Mouse (Mus musculus): ENCODE measurements around the gene Syt1. TPM values are rescaled to one million over a fixed set of nuclear protein-coding genes. Genes with fewer than 3 reads are reported as not detected.

Gene Syt1
- total RNA-seq, 1 experiment: 0.58 TPM

GRCm38 (mm10) chr10:108552544-108552943, 458.2 kb downstream of the Syt1 start:
- H3K36me3 ChIP-seq (ENCODE audit: control insufficient read depth, insufficient read depth, low read length, poor library complexity, severe bottlenecking): no peaks in the 10 kb centered on the region
- in situ Hi-C loops (cut with MboI; ENCODE audit: low sequenced_read_pairs in 2 of 2, unreplicated experiment in 2 of 2): no loop called here

GRCm38 (mm10) chr10:108545715-108546114, 465.1 kb downstream of the Syt1 start:
- H3K9me3 ChIP-seq (ENCODE audit: control insufficient read depth, insufficient read depth, low read depth, low read length): no peaks in the 10 kb centered on the region
- no peak for DNase-seq (ENCODE audit: low read depth, low spot score)
- TF ChIP-seq CHD2 (IDR thresholded peaks at IDR 0.05; ENCODE audit: low read depth, low read length): no peak
- no peak for TF ChIP-seq HCFC1 (IDR thresholded peaks at IDR 0.05; ENCODE audit: borderline replicate concordance, insufficient read depth, low read length)
- TF ChIP-seq MAFK (IDR thresholded peaks at IDR 0.05; ENCODE audit: insufficient read depth, low read depth, low read length): no peak
- no peak for TF ChIP-seq ZC3H11A (IDR thresholded peaks at IDR 0.05; ENCODE audit: borderline replicate concordance, low read depth, low read length)
- no peak for TF ChIP-seq ZNF384 (IDR thresholded peaks at IDR 0.05; ENCODE audit: low read depth, low read length)
- no peak overlapping the region for H3K27ac ChIP-seq (ENCODE audit: insufficient read depth, low read depth, low read length, poor library complexity, severe bottlenecking)
- H3K36me3 ChIP-seq (ENCODE audit: control insufficient read depth, insufficient read depth, low read length, poor library complexity, severe bottlenecking): no peaks in the 10 kb centered on the region
- no peak overlapping the region for H3K9ac ChIP-seq (ENCODE audit: insufficient read depth, low read depth, low read length, poor library complexity, severe bottlenecking)
- H3K4me1 ChIP-seq (ENCODE audit: control insufficient read depth in 2 of 2, insufficient read depth in 2 of 2, low read length in 2 of 2, poor library complexity in 1 of 2): no peaks in the 10 kb centered on the region
- in situ Hi-C loops (cut with MboI; ENCODE audit: low sequenced_read_pairs in 2 of 2, unreplicated experiment in 2 of 2): no loop called here
- no peak overlapping the region for H3K4me3 ChIP-seq (ENCODE audit: insufficient read depth in 1 of 2, low read depth in 1 of 2, low read length in 2 of 2, poor library complexity in 1 of 2, severe bottlenecking in 1 of 2)

More at GRCm38 (mm10) chr10:108552544-108552943, 458.2 kb downstream of the Syt1 start:
- no peaks in the 10 kb centered on the region for H3K4me1 ChIP-seq (ENCODE audit: control insufficient read depth in 2 of 2, insufficient read depth in 2 of 2, low read length in 2 of 2, poor library complexity in 1 of 2)
- DNase-seq (ENCODE audit: low read depth, low spot score): no peak
- no peak overlapping the region for H3K4me3 ChIP-seq (ENCODE audit: insufficient read depth in 1 of 2, low read depth in 1 of 2, low read length in 2 of 2, poor library complexity in 1 of 2, severe bottlenecking in 1 of 2)
- no peak for TF ChIP-seq CHD2 (IDR thresholded peaks at IDR 0.05; ENCODE audit: low read depth, low read length)
- TF ChIP-seq MAFK (IDR thresholded peaks at IDR 0.05; ENCODE audit: insufficient read depth, low read depth, low read length): no peak
- no peak for TF ChIP-seq HCFC1 (IDR thresholded peaks at IDR 0.05; ENCODE audit: borderline replicate concordance, insufficient read depth, low read length)
- TF ChIP-seq ZC3H11A (IDR thresholded peaks at IDR 0.05; ENCODE audit: borderline replicate concordance, low read depth, low read length): no peak
- TF ChIP-seq ZNF384 (IDR thresholded peaks at IDR 0.05; ENCODE audit: low read depth, low read length): no peak
- no peaks in the 10 kb centered on the region for H3K9me3 ChIP-seq (ENCODE audit: control insufficient read depth, insufficient read depth, low read depth, low read length)
- H3K27ac ChIP-seq (ENCODE audit: insufficient read depth, low read depth, low read length, poor library complexity, severe bottlenecking): no peak overlapping the region
- no peak overlapping the region for H3K9ac ChIP-seq (ENCODE audit: insufficient read depth, low read depth, low read length, poor library complexity, severe bottlenecking)

- Histone ChIP-seq H3K4me1 (ENCODE audit: control insufficient read depth in 2 of 2, insufficient read depth in 2 of 2, low read length in 2 of 2, poor library complexity in 1 of 2) (no peaks in the 10 kb centered on the region), H3K9me3 (ENCODE audit: control insufficient read depth, insufficient read depth, low read depth, low read length) (no peaks in the 10 kb centered on the region), H3K27ac (ENCODE audit: insufficient read depth, low read depth, low read length, poor library complexity, severe bottlenecking) (no peak overlapping the region), H3K9ac (ENCODE audit: insufficient read depth, low read depth, low read length, poor library complexity, severe bottlenecking) (no peak overlapping the region), H3K36me3 (ENCODE audit: control insufficient read depth, insufficient read depth, low read length, poor library complexity, severe bottlenecking) (no peaks in the 10 kb centered on the region), H3K4me3 (ENCODE audit: insufficient read depth in 1 of 2, low read depth in 1 of 2, low read length in 2 of 2, poor library complexity in 1 of 2, severe bottlenecking in 1 of 2) (no peak overlapping the region)
- in situ Hi-C loops (cut with MboI; ENCODE audit: low sequenced_read_pairs in 2 of 2, unreplicated experiment in 2 of 2): no loop called here
- no peak for TF ChIP-seq MAFK (IDR thresholded peaks at IDR 0.05; ENCODE audit: insufficient read depth, low read depth, low read length)
- TF ChIP-seq CHD2 (IDR thresholded peaks at IDR 0.05; ENCODE audit: low read depth, low read length): no peak
- TF ChIP-seq HCFC1 (IDR thresholded peaks at IDR 0.05; ENCODE audit: borderline replicate concordance, insufficient read depth, low read length): no peak
- TF ChIP-seq ZNF384 (IDR thresholded peaks at IDR 0.05; ENCODE audit: low read depth, low read length): no peak
- TF ChIP-seq ZC3H11A (IDR thresholded peaks at IDR 0.05; ENCODE audit: borderline replicate concordance, low read depth, low read length): no peak
- DNase-seq (ENCODE audit: low read depth, low spot score): no peak
Observed at GRCm38 (mm10) chr10:108541555-108541954, 469.2 kb downstream of the Syt1 start.

DNA sequence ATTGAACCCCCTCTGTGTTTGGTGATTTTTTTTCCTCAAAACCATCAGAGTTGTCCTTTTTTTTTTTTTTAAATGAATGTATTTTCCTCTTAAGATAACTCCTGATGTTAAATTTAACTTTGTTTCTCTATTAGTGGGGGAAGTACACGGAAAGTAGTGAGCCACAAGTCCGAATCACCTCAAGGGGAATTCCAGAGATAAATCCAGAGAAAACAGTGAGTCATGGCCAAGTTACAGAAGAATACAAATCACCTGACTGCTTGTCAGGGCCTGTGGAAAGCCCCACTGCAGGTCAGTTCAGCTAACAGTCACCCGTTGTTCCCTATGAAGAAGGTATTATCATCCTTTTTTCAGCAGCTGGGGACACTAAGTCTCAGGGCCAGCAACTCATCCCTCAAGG, 472.2 kb downstream of the Syt1 start:
- Histone ChIP-seq H3K4me3 (ENCODE audit: insufficient read depth in 1 of 2, low read depth in 1 of 2, low read length in 2 of 2, poor library complexity in 1 of 2, severe bottlenecking in 1 of 2) (no peak overlapping the region), H3K27ac (ENCODE audit: insufficient read depth, low read depth, low read length, poor library complexity, severe bottlenecking) (no peak overlapping the region), H3K4me1 (ENCODE audit: control insufficient read depth in 2 of 2, insufficient read depth in 2 of 2, low read length in 2 of 2, poor library complexity in 1 of 2) (no peaks in the 10 kb centered on the region), H3K9me3 (ENCODE audit: control insufficient read depth, insufficient read depth, low read depth, low read length) (no peaks in the 10 kb centered on the region), H3K36me3 (ENCODE audit: control insufficient read depth, insufficient read depth, low read length, poor library complexity, severe bottlenecking) (no peaks in the 10 kb centered on the region), H3K9ac (ENCODE audit: insufficient read depth, low read depth, low read length, poor library complexity, severe bottlenecking) (no peak overlapping the region)
- TF ChIP-seq ZNF384 (IDR thresholded peaks at IDR 0.05; ENCODE audit: low read depth, low read length) (no peak), CHD2 (IDR thresholded peaks at IDR 0.05; ENCODE audit: low read depth, low read length) (no peak), HCFC1 (IDR thresholded peaks at IDR 0.05; ENCODE audit: borderline replicate concordance, insufficient read depth, low read length) (no peak), MAFK (IDR thresholded peaks at IDR 0.05; ENCODE audit: insufficient read depth, low read depth, low read length) (no peak), ZC3H11A (IDR thresholded peaks at IDR 0.05; ENCODE audit: borderline replicate concordance, low read depth, low read length) (no peak)
- no peak for DNase-seq (ENCODE audit: low read depth, low spot score)
- in situ Hi-C loops (cut with MboI; ENCODE audit: low sequenced_read_pairs in 2 of 2, unreplicated experiment in 2 of 2): loop anchor here in 1 of 2 experiments (10.0 kb wide), 1 partner anchor 234 kb away; no protein-coding TSS in a partner anchor

- peak; percentile 45 for DNase-seq (ENCODE audit: low read depth, low spot score)
- H3K36me3 ChIP-seq (ENCODE audit: control insufficient read depth, insufficient read depth, low read length, poor library complexity, severe bottlenecking): no peaks in the 10 kb centered on the region
- H3K4me1 ChIP-seq (ENCODE audit: control insufficient read depth in 2 of 2, insufficient read depth in 2 of 2, low read length in 2 of 2, poor library complexity in 1 of 2): no peaks in the 10 kb centered on the region
- no peak overlapping the region for H3K27ac ChIP-seq (ENCODE audit: insufficient read depth, low read depth, low read length, poor library complexity, severe bottlenecking)
- in situ Hi-C loops (cut with MboI; ENCODE audit: low sequenced_read_pairs in 2 of 2, unreplicated experiment in 2 of 2): loop anchor here in 1 of 2 experiments (10.0 kb wide), 1 partner anchor 233 kb away; no protein-coding TSS in a partner anchor
- no peaks in the 10 kb centered on the region for H3K9me3 ChIP-seq (ENCODE audit: control insufficient read depth, insufficient read depth, low read depth, low read length)
- H3K4me3 ChIP-seq (ENCODE audit: insufficient read depth in 1 of 2, low read depth in 1 of 2, low read length in 2 of 2, poor library complexity in 1 of 2, severe bottlenecking in 1 of 2): no peak overlapping the region
- TF ChIP-seq ZC3H11A (IDR thresholded peaks at IDR 0.05; ENCODE audit: borderline replicate concordance, low read depth, low read length) (peak; percentile 43; the same call in 1 of the 2 replicates), MAFK (IDR thresholded peaks at IDR 0.05; ENCODE audit: insufficient read depth, low read depth, low read length) (no peak)
- H3K9ac ChIP-seq (ENCODE audit: insufficient read depth, low read depth, low read length, poor library complexity, severe bottlenecking): no peak overlapping the region
Observed at GRCm38 (mm10) chr10:108537641-108538040, 473.1 kb downstream of the Syt1 start.
